Mouse (Mus musculus): Measurements from ENCODE around the gene Elmo2. TPM values are rescaled to one million over a fixed set of nuclear protein-coding genes. Genes with fewer than 3 reads are reported as not detected.

The Elmo2 gene
- 106 and 108 TPM in 2 replicates for polyA plus RNA-seq (2012; rRNA removed)

DNA sequence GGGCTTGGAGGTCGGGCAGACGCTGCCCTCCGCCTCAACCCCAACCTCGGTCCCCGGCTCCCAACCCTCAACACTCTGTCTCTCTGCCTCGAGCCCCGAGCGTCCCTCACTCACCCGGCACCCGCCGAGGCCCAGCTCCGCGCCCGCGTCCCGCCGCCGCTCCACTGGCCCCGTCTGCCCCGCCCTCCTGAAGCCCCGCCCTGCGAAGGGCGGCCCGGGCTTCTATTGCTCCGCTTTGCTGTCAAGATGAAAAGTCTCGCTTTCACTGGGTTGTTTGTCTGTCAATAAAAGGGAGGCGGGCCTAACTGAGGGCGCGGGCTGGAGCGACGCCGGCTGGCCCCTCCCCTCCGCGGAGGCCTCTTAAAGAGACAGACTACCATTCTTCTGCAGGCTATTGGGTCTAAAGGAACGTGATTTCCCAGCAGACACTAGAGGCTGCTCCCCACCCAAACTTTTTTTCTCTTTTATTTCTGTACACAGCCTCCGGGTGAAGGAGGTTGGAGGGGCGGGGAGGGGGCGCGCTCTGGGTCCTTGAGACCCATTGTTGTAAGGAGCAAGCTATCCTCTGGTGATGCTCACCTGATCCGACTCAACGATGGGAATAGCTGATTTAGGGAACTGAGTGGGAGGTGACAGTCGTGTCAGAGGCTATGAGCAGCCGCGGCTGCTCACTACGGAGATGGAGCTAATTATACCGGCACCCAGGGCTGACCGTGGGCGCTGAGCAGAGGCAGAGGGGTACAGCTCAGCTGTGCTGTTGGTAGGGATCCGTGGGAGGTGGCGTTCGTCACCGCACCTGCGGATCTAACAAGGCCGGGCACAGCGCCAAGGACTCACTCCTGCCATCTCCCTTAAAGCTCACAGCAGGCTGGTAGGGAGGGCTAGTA lies at the start of gene Elmo2:
Gene Elmo2 (minus strand): TSS at position 176 of the 887 bp plus-strand sequence.

DNA sequence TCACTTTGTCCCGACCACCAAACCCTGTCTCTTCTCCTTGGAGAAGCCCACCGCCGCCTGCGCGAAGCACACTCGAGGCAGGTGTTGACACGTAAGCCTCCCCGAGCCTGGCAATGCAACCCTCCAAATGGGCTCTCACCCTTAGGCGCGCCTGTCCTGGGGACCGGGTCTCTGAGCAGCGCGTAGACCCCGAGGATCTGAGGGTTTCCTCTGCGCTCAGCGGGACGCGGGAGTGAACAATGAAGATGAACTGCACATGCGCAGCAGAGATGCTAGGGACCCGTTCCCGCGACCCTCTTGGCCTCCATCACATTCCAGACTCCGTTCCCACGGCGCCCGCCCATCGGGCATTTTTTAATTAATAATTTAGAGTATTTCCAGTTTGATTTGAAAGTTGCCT lies 42.2 kb upstream of the Elmo2 start, which contains the start of gene Zfp663:
Gene Zfp663 (minus strand): TSS at position 234 of the 400 bp plus-strand sequence.

DNA sequence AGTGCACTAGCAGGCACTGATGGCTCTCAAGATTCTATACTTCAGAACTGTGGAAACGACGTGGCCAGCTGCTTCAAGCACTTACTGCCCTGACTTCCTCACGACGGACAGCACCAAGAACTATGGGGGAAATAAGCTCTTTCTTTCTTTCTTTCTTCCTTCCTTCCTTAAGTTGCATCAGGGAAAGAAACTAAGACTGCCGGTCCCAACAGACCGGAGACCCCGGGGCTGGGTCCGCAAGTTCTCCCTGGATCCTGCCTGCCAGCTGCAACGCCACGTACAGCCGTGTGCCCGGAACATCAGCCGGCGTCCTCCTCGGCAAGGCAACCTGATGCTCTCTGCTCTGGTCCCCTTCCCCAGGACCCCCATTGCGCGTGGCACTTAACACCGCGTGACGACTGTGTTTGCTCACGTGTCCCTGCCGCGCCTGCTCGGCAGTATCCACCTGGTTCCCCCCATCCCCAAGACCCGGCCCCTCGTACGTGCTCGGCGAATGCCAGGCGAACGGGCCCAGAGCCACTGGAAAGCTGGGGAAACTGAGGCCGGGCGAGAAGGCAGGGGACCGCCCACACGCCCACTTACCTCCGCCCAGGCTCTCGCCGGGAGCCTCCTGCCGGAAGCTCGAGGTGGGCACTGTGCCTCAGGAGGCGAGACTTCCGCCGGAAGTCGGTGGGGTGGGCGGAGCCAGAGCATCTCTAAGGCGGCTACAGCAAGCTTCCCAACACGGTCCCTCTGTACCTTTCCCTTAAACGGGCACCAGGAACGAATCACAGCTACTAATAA lies 38.9 kb downstream of the Elmo2 start, which contains the start of gene Slc35c2:
Gene Slc35c2 (minus strand): TSS at position 668 of the 783 bp plus-strand sequence.

Other genes with a start within 250 kb of the Elmo2 start
- not detected in 2 replicates for gene 1700025C18Rik, start 235.7 kb downstream of the Elmo2 start, polyA plus RNA-seq (2012; rRNA removed)
- 11.9 and 12.2 TPM in 2 replicates for gene Cdh22, start 91.6 kb downstream of the Elmo2 start, polyA plus RNA-seq (2012; rRNA removed)
- gene Slc35c2, start 38.6 kb downstream of the Elmo2 start, polyA plus RNA-seq (2012; rRNA removed) = 54.2 and 56.0 TPM in 2 replicates
- 4.9 and 5.1 TPM in 2 replicates for gene Zfp663, start 42.2 kb upstream of the Elmo2 start, polyA plus RNA-seq (2012; rRNA removed)
- 12.4 and 12.9 TPM in 2 replicates for gene Zfp334, start 61.8 kb upstream of the Elmo2 start, polyA plus RNA-seq (2012; rRNA removed)
- gene Ocstamp, start 73.9 kb upstream of the Elmo2 start, polyA plus RNA-seq (2012; rRNA removed) = 0.03 and 0.20 TPM in 2 replicates
- gene Slc13a3, start 146.8 kb upstream of the Elmo2 start, polyA plus RNA-seq (2012; rRNA removed) = 5.4 and 6.9 TPM in 2 replicates
- 35.6 and 38.5 TPM in 2 replicates for gene Trp53rka, start 166.8 kb upstream of the Elmo2 start, polyA plus RNA-seq (2012; rRNA removed)
- 1.5 and 1.7 TPM in 2 replicates for gene Slc2a10, start 177.3 kb upstream of the Elmo2 start, polyA plus RNA-seq (2012; rRNA removed)